Mouse (Mus musculus): ENCODE measurements at regions not wholly inside any gene's neighbourhood (a gene's known extent, or its start where the extent isn't known, plus 50 kb on each side); places are given as distances from the start of the nearest gene placed in this dataset.

- no peak overlapping the region for H3K4me3 ChIP-seq (ENCODE audit: insufficient read depth, low read depth, low read length)
- H3K36me3 ChIP-seq (ENCODE audit: control insufficient read depth, insufficient read depth, low read length), result no peaks in the 10 kb centered on the region
- no peak overlapping the region for H3K27ac ChIP-seq (ENCODE audit: insufficient read depth, low read depth, low read length)
- WGBS, result 74% methylated on average over 2 of the region's 2 CpGs
- no peaks in the 10 kb centered on the region for H3K4me1 ChIP-seq (ENCODE audit: control insufficient read depth, insufficient read depth, low read length)
- no peak for DNase-seq
- H3K27me3 ChIP-seq (replicated peaks; ENCODE audit: control insufficient read depth, insufficient read depth, low read length), result no peaks in the 10 kb centered on the region
- TF ChIP-seq POLR2A (IDR thresholded peaks at IDR 0.05; ENCODE audit: low read depth, low read length) (no peak), CTCF (conservative IDR thresholded peaks at IDR 0.05; ENCODE audit: insufficient read depth, insufficient read length, low read depth, low read length) (no peak)
These were observed 375.5 kb downstream of the Hsfy2 start for GRCm38 (mm10) chr1:56261708-56262107.

- TF ChIP-seq POLR2A (IDR thresholded peaks at IDR 0.05; ENCODE audit: low read depth, low read length) (no peak), CTCF (conservative IDR thresholded peaks at IDR 0.05; ENCODE audit: insufficient read depth, insufficient read length, low read depth, low read length) (no peak)
- whole genome bisulfite sequencing, result 87% methylated on average over 2 of the region's 2 CpGs
- H3K27ac ChIP-seq (ENCODE audit: insufficient read depth, low read depth, low read length), result no peak overlapping the region
- H3K27me3 ChIP-seq (replicated peaks; ENCODE audit: control insufficient read depth, insufficient read depth, low read length), result no peaks in the 10 kb centered on the region
- H3K36me3 ChIP-seq (ENCODE audit: control insufficient read depth, insufficient read depth, low read length), result no peaks in the 10 kb centered on the region
- no peak overlapping the region for H3K4me3 ChIP-seq (ENCODE audit: insufficient read depth, low read depth, low read length)
- H3K4me1 ChIP-seq (ENCODE audit: control insufficient read depth, insufficient read depth, low read length), result no peaks in the 10 kb centered on the region
- no peak for DNase-seq
These were observed 376.5 kb downstream of the Hsfy2 start for GRCm38 (mm10) chr1:56260759-56261158.

GRCm38 (mm10) chr1:56256839-56257490 is 380.3 kb downstream of the Hsfy2 start:
- DNase-seq, result no peak
- Histone ChIP-seq H3K4me3 (ENCODE audit: insufficient read depth, low read depth, low read length) (no peak overlapping the region), H3K27me3 (replicated peaks; ENCODE audit: control insufficient read depth, insufficient read depth, low read length) (no peaks in the 10 kb centered on the region), H3K36me3 (ENCODE audit: control insufficient read depth, insufficient read depth, low read length) (no peaks in the 10 kb centered on the region), H3K27ac (ENCODE audit: insufficient read depth, low read depth, low read length) (no peak overlapping the region), H3K4me1 (ENCODE audit: control insufficient read depth, insufficient read depth, low read length) (no peaks in the 10 kb centered on the region)
- TF ChIP-seq POLR2A (IDR thresholded peaks at IDR 0.05; ENCODE audit: low read depth, low read length) (no peak), CTCF (conservative IDR thresholded peaks at IDR 0.05; ENCODE audit: insufficient read depth, insufficient read length, low read depth, low read length) (no peak)
- WGBS, result 81% methylated on average over 5 of the region's 5 CpGs

- Histone ChIP-seq H3K27me3 (replicated peaks; ENCODE audit: control insufficient read depth, insufficient read depth, low read length) (no peaks in the 10 kb centered on the region), H3K4me3 (ENCODE audit: insufficient read depth, low read depth, low read length) (no peak overlapping the region), H3K27ac (ENCODE audit: insufficient read depth, low read depth, low read length) (no peak overlapping the region), H3K4me1 (ENCODE audit: control insufficient read depth, insufficient read depth, low read length) (no peaks in the 10 kb centered on the region), H3K36me3 (ENCODE audit: control insufficient read depth, insufficient read depth, low read length) (no peaks in the 10 kb centered on the region)
- TF ChIP-seq POLR2A (IDR thresholded peaks at IDR 0.05; ENCODE audit: low read depth, low read length), result no peak
- no peak for TF ChIP-seq CTCF (conservative IDR thresholded peaks at IDR 0.05; ENCODE audit: insufficient read depth, insufficient read length, low read depth, low read length)
- 80% methylated on average over 6 of the region's 6 CpGs for WGBS
- DNase-seq, result no peak
These were observed 397.5 kb downstream of the Hsfy2 start for GRCm38 (mm10) chr1:56239686-56240085.

GRCm38 (mm10) chr1:56226314-56227008 is 410.8 kb downstream of the Hsfy2 start:
- DNase-seq, result no peak
- TF ChIP-seq CTCF (conservative IDR thresholded peaks at IDR 0.05; ENCODE audit: insufficient read depth, insufficient read length, low read depth, low read length) (no peak), POLR2A (IDR thresholded peaks at IDR 0.05; ENCODE audit: low read depth, low read length) (no peak)
- Histone ChIP-seq H3K27me3 (replicated peaks; ENCODE audit: control insufficient read depth, insufficient read depth, low read length) (no peaks in the 10 kb centered on the region), H3K4me1 (ENCODE audit: control insufficient read depth, insufficient read depth, low read length) (no peaks in the 10 kb centered on the region), H3K36me3 (ENCODE audit: control insufficient read depth, insufficient read depth, low read length) (no peaks in the 10 kb centered on the region), H3K4me3 (ENCODE audit: insufficient read depth, low read depth, low read length) (no peak overlapping the region), H3K27ac (ENCODE audit: insufficient read depth, low read depth, low read length) (no peak overlapping the region)
- WGBS, result 87% methylated on average over 7 of the region's 7 CpGs

GRCm38 (mm10) chr1:56219700-56220099 is 417.5 kb downstream of the Hsfy2 start:
- 57% methylated on average over 2 of the region's 2 CpGs for WGBS
- Histone ChIP-seq H3K4me3 (ENCODE audit: insufficient read depth, low read depth, low read length) (no peak overlapping the region), H3K27ac (ENCODE audit: insufficient read depth, low read depth, low read length) (no peak overlapping the region), H3K36me3 (ENCODE audit: control insufficient read depth, insufficient read depth, low read length) (no peaks in the 10 kb centered on the region), H3K4me1 (ENCODE audit: control insufficient read depth, insufficient read depth, low read length) (no peaks in the 10 kb centered on the region), H3K27me3 (replicated peaks; ENCODE audit: control insufficient read depth, insufficient read depth, low read length) (no peaks in the 10 kb centered on the region)
- TF ChIP-seq CTCF (conservative IDR thresholded peaks at IDR 0.05; ENCODE audit: insufficient read depth, insufficient read length, low read depth, low read length) (no peak), POLR2A (IDR thresholded peaks at IDR 0.05; ENCODE audit: low read depth, low read length) (no peak)
- DNase-seq, result no peak

GRCm38 (mm10) chr1:56210712-56211371 is 426.4 kb downstream of the Hsfy2 start:
- WGBS, result 84% methylated on average over 13 of the region's 13 CpGs

More at GRCm38 (mm10) chr1:56210712-56211371, 426.4 kb downstream of the Hsfy2 start:
- Histone ChIP-seq H3K4me1 (ENCODE audit: control insufficient read depth, insufficient read depth, low read length) (no peaks in the 10 kb centered on the region), H3K4me3 (ENCODE audit: insufficient read depth, low read depth, low read length) (no peak overlapping the region), H3K27me3 (replicated peaks; ENCODE audit: control insufficient read depth, insufficient read depth, low read length) (no peaks in the 10 kb centered on the region), H3K27ac (ENCODE audit: insufficient read depth, low read depth, low read length) (no peak overlapping the region), H3K36me3 (ENCODE audit: control insufficient read depth, insufficient read depth, low read length) (no peaks in the 10 kb centered on the region)
- DNase-seq, result no peak
- TF ChIP-seq POLR2A (IDR thresholded peaks at IDR 0.05; ENCODE audit: low read depth, low read length) (no peak), CTCF (conservative IDR thresholded peaks at IDR 0.05; ENCODE audit: insufficient read depth, insufficient read length, low read depth, low read length) (no peak)

Data from kidney, adult 2 months (tissue).